Mouse (Mus musculus): ENCODE measurements around the gene Plekhm3.

- TF ChIP-seq POLR2A (IDR thresholded peaks at IDR 0.05; ENCODE audit: control insufficient read depth, low read depth, low read length) (peak; percentile 47; the same call in 1 of the 2 replicates), CTCF (IDR thresholded peaks at IDR 0.05; ENCODE audit: control insufficient read depth, insufficient read depth, insufficient replicate concordance, low read depth, low read length) (no peak)
Measured at GRCm38 (mm10) chr1:64956479-64956961, at the start of gene Plekhm3.

All from testis, adult 2 months (tissue).